Mouse (Mus musculus) megakaryocyte, adult 5-6 weeks (primary cell): Measurements from ENCODE around the gene Nav2. TPM values are rescaled to one million over a fixed set of nuclear protein-coding genes. Genes with fewer than 3 reads are reported as not detected.

Source experiments
- ATAC-seq: 2 replicates; pipeline ENCODE4 v1.8.0; 2016; ENCODE audit warnings: mild to moderate bottlenecking, inconsistent platforms; ENCODE audit not compliant: poor library complexity, severe bottlenecking
- total RNA-seq, 2 experiments: library from RNA; stranded (forward) in 1 of 2; stranded (reverse) in 1 of 2; fragments of 153-499, 151-499 nt in 1 of 2; fragments of 221-1000, 200-1000 nt in 1 of 2; gene quantifications; 2 replicates each; pipeline versions ENCODE4 v1.2.3 to v1.2.4; 2015 to 2017

The Nav2 gene
- total RNA-seq, 2 experiments from 2014 or later: 4.6 to 10.5 TPM

- ATAC-seq: no peak
Measured at GRCm38 (mm10) chr7:49270855-49271254, 362.3 kb downstream of the Nav2 start.

- peak; percentile 90 for ATAC-seq
Measured at GRCm38 (mm10) chr7:49272445-49273439, 364.2 kb downstream of the Nav2 start.

- no peak for ATAC-seq
Measured at GRCm38 (mm10) chr7:49273907-49274656, 365.6 kb downstream of the Nav2 start.

GRCm38 (mm10) chr7:49274676-49275075 is 366.2 kb downstream of the Nav2 start:
- no peak for ATAC-seq

GRCm38 (mm10) chr7:49276163-49276562 is 367.6 kb downstream of the Nav2 start:
- no peak for ATAC-seq

GRCm38 (mm10) chr7:49277685-49278084 is 369.2 kb downstream of the Nav2 start:
- no peak for ATAC-seq

GRCm38 (mm10) chr7:49278531-49278930 is 370.0 kb downstream of the Nav2 start:
- no peak for ATAC-seq

- no peak for ATAC-seq
Measured at GRCm38 (mm10) chr7:49280427-49280826, 371.9 kb downstream of the Nav2 start.

GRCm38 (mm10) chr7:49282446-49282845 is 373.9 kb downstream of the Nav2 start:
- no peak for ATAC-seq

GRCm38 (mm10) chr7:49283507-49284361 is 375.2 kb downstream of the Nav2 start:
- no peak for ATAC-seq

- no peak for ATAC-seq
Measured at GRCm38 (mm10) chr7:49288186-49288585, 379.7 kb downstream of the Nav2 start.

- ATAC-seq: no peak
Measured at GRCm38 (mm10) chr7:49290308-49290707, 381.8 kb downstream of the Nav2 start.

GRCm38 (mm10) chr7:49291208-49291892 is 382.8 kb downstream of the Nav2 start:
- no peak for ATAC-seq

- no peak for ATAC-seq
Measured at GRCm38 (mm10) chr7:49297148-49297547, 388.6 kb downstream of the Nav2 start.

GRCm38 (mm10) chr7:49298431-49298839 is 389.9 kb downstream of the Nav2 start:
- no peak for ATAC-seq

GRCm38 (mm10) chr7:49301487-49301886 is 393.0 kb downstream of the Nav2 start:
- no peak for ATAC-seq

GRCm38 (mm10) chr7:49303600-49304411 is 395.3 kb downstream of the Nav2 start:
- ATAC-seq: no peak

GRCm38 (mm10) chr7:49307717-49308116 is 399.2 kb downstream of the Nav2 start:
- no peak for ATAC-seq

GRCm38 (mm10) chr7:49309746-49310145 is 401.2 kb downstream of the Nav2 start:
- no peak for ATAC-seq
